Mouse (Mus musculus) intestine, postnatal 0 days (tissue): Measurements from ENCODE around the gene Adam8. TPM values are rescaled to one million over a fixed set of nuclear protein-coding genes. Genes with fewer than 3 reads are reported as not detected.

Experiments used
- ATAC-seq: fragments of 200-750 bp; cut with Nextera tagmentation; 2 replicates; pipeline ENCODE4 v1.8.0; 2017; ENCODE audit warnings: mild to moderate bottlenecking, moderate TSS enrichment, moderate library complexity
- H3K27ac ChIP-seq: fragments of 300-500 bp; sonication (generic); 2 replicates; pipeline ENCODE4 v1.5.1; 2014; ENCODE audit warnings: mild to moderate bottlenecking, low read depth, low read length, moderate library complexity
- H3K27me3 ChIP-seq: fragments of 300-500 bp; sonication (generic); replicated peaks from 2 replicates; pipeline ENCODE4 v1.6.1; 2014; ENCODE audit warnings: low read length, mixed read lengths; ENCODE audit not compliant: control insufficient read depth, insufficient read depth
- H3K36me3 ChIP-seq: fragments of 300-500 bp; sonication (generic); 2 replicates; pipeline ENCODE4 v1.6.1; 2014; ENCODE audit warnings: mild to moderate bottlenecking, moderate library complexity; ENCODE audit not compliant: control insufficient read depth, insufficient read depth
- H3K4me1 ChIP-seq: fragments of 300-500 bp; sonication (generic); replicated peaks from 2 replicates; pipeline ENCODE4 v1.6.1; 2014; ENCODE audit warnings: antibody characterized with exemption, low read length, mixed read lengths; ENCODE audit not compliant: control insufficient read depth, insufficient read depth
- H3K4me2 ChIP-seq: fragments of 300-500 bp; sonication (generic); replicated peaks from 2 replicates; pipeline ENCODE4 v1.6.1; 2014; ENCODE audit warnings: low read depth, mild to moderate bottlenecking, moderate library complexity
- H3K4me3 ChIP-seq: fragments of 300-500 bp; sonication (generic); 2 replicates; pipeline ENCODE4 v1.5.1; 2014; ENCODE audit warnings: low read depth, low read length
- H3K9ac ChIP-seq: fragments of 300-500 bp; sonication (generic); 2 replicates; pipeline ENCODE4 v1.6.1; 2014; ENCODE audit warnings: mild to moderate bottlenecking, low read depth, low read length
- H3K9me3 ChIP-seq: fragments of 300-500 bp; sonication (generic); 2 replicates; pipeline ENCODE4 v1.6.1; 2016; ENCODE audit warnings: mixed run types; ENCODE audit not compliant: control insufficient read depth
- CTCF ChIP-seq: sonication (generic); IDR thresholded peaks from 2 replicates; pipeline ENCODE4 v1.5.1; 2016; ENCODE audit warnings: low read depth, mild to moderate bottlenecking, control low read depth, antibody characterized with exemption, moderate library complexity
- WGBS: fragments of 180-500 bp; shearing (Covaris S2); extraction: QIAGEN DNeasy Blood & Tissue Kit; methylation state at CpG from one replicate; pipeline ENCODE4 v1.1.7; 2014; 5-methylcytosine and 5-hydroxymethylcytosine counted together
- polyA plus RNA-seq: library from polyadenylated mRNA; unstranded; fragments of >200 nt; fragmentation: Nextera tagmentation; extraction: Ambion mirVana; gene quantifications from 2 replicates; pipeline ENCODE4 v1.2.1, GENCODE M21; 2015

Gene Adam8
- polyA plus RNA-seq, 1 experiment from 2014 or later, result 0.29 TPM

GRCm38 (mm10) chr7:139944291-139945240 is 47.8 kb downstream of the Adam8 start:
- H3K9ac ChIP-seq, result no peak overlapping the region
- H3K9me3 ChIP-seq, result no peaks in the 10 kb centered on the region
- no peaks in the 10 kb centered on the region for H3K4me1 ChIP-seq
- no peak overlapping the region for H3K27ac ChIP-seq
- peak overlapping the region; percentile 38 for H3K4me3 ChIP-seq
- ATAC-seq, result no peak
- no peak for TF ChIP-seq CTCF
- WGBS, result 4% methylated on average over 68 of the region's 68 CpGs
- peak overlapping the region; percentile 64 for H3K4me2 ChIP-seq
- no peaks in the 10 kb centered on the region for H3K36me3 ChIP-seq
- H3K27me3 ChIP-seq, result peaks cover 57% of the 10 kb centered on the region

GRCm38 (mm10) chr7:139943674-139944281 is 48.6 kb downstream of the Adam8 start, which contains the start of gene Utf1:
TSS of gene Utf1 (plus strand) at chr7:139943789.
- Histone ChIP-seq H3K27ac (no peak within 1 kb of the TSS), H3K4me2 (peak within 1 kb of the TSS; percentile 64), H3K27me3 (peaks cover 55% of the 10 kb centered on the region), H3K4me1 (no peaks in the 10 kb centered on the region), H3K9ac (no peak within 1 kb of the TSS), H3K4me3 (peak within 1 kb of the TSS; percentile 38), H3K36me3 (no peaks in the 10 kb centered on the region), H3K9me3 (no peaks in the 10 kb centered on the region)
- TF ChIP-seq CTCF, result no peak
- WGBS, result under 1% methylated on average over 59 of the region's 59 CpGs
- ATAC-seq, result peak; percentile 19; the same call in 1 of the 2 replicates

GRCm38 (mm10) chr7:139940476-139941209 is 51.7 kb downstream of the Adam8 start:
- peaks cover 43% of the 10 kb centered on the region for H3K27me3 ChIP-seq
- no peaks in the 10 kb centered on the region for H3K9me3 ChIP-seq
- H3K4me2 ChIP-seq, result no peak overlapping the region
- 69% methylated on average over 16 of the region's 16 CpGs for WGBS
- H3K27ac ChIP-seq, result no peak overlapping the region
- H3K4me1 ChIP-seq, result no peaks in the 10 kb centered on the region
- no peak for ATAC-seq
- no peak overlapping the region for H3K4me3 ChIP-seq
- no peak for TF ChIP-seq CTCF
- no peaks in the 10 kb centered on the region for H3K36me3 ChIP-seq
- H3K9ac ChIP-seq, result no peak overlapping the region

GRCm38 (mm10) chr7:139937810-139938209 is 54.6 kb downstream of the Adam8 start:
- no peak overlapping the region for H3K4me2 ChIP-seq
- no peak overlapping the region for H3K27ac ChIP-seq
- H3K4me1 ChIP-seq, result no peaks in the 10 kb centered on the region
- no peaks in the 10 kb centered on the region for H3K9me3 ChIP-seq
- H3K36me3 ChIP-seq, result no peaks in the 10 kb centered on the region
- no peak overlapping the region for H3K9ac ChIP-seq
- no peak overlapping the region for H3K4me3 ChIP-seq
- 69% methylated on average over 5 of the region's 5 CpGs for WGBS
- H3K27me3 ChIP-seq, result peaks cover 15% of the 10 kb centered on the region
- no peak for ATAC-seq
- no peak for TF ChIP-seq CTCF

- Histone ChIP-seq H3K27ac (no peak overlapping the region), H3K27me3 (peaks cover 8% of the 10 kb centered on the region; the same call in 1 of the 2 replicates), H3K9ac (no peak overlapping the region), H3K4me1 (no peaks in the 10 kb centered on the region), H3K36me3 (no peaks in the 10 kb centered on the region), H3K4me3 (no peak overlapping the region), H3K9me3 (no peaks in the 10 kb centered on the region), H3K4me2 (no peak overlapping the region)
- no peak for TF ChIP-seq CTCF
- WGBS, result 35% methylated on average over 3 of the region's 3 CpGs
- 0 out of 2 replicates have a peak, but pooled peaks have one; percentile 19 for ATAC-seq
Observed at GRCm38 (mm10) chr7:139937138-139937537, 55.2 kb downstream of the Adam8 start.

GRCm38 (mm10) chr7:139936705-139937104 is 55.7 kb downstream of the Adam8 start:
- H3K27ac ChIP-seq, result no peak overlapping the region
- ATAC-seq, result no peak
- WGBS, result 84% methylated on average over 10 of the region's 10 CpGs
- TF ChIP-seq CTCF, result no peak
- peaks cover 5% of the 10 kb centered on the region; the same call in 1 of the 2 replicates for H3K27me3 ChIP-seq
- H3K36me3 ChIP-seq, result no peaks in the 10 kb centered on the region
- H3K9me3 ChIP-seq, result no peaks in the 10 kb centered on the region
- H3K4me3 ChIP-seq, result no peak overlapping the region
- no peaks in the 10 kb centered on the region for H3K4me1 ChIP-seq
- H3K9ac ChIP-seq, result no peak overlapping the region
- H3K4me2 ChIP-seq, result no peak overlapping the region
